Mouse (Mus musculus): ENCODE results near the gene Tnfrsf17. TPM values are rescaled to one million over a fixed set of nuclear protein-coding genes. Genes with fewer than 3 reads are reported as not detected.

Tnfrsf17 gene
- total and polyA plus RNA-seq, 3 experiments, result 0.17 to 0.42 TPM; not detected in 1

GRCm38 (mm10) chr16:11270642-11271041 is 43.0 kb upstream of the Tnfrsf17 start:
- no peaks in the 10 kb centered on the region for H3K79me2 ChIP-seq (replicated peaks; ENCODE audit: control insufficient read depth, extremely low read depth, insufficient read depth, poor library complexity, severe bottlenecking)
- H3K27ac ChIP-seq (ENCODE audit: insufficient read depth, low read depth), result no peak overlapping the region
- dilution Hi-C loops (cut with MboI; ENCODE audit: extremely low pct_ligation_motif_present, extremely low pct_unique_long_range_greater_than_20kb, low sequenced_read_pairs) (no loop called here), in situ Hi-C loops (cut with MboI; ENCODE audit: low pct_ligation_motif_present, low pct_unique_long_range_greater_than_20kb, low sequenced_read_pairs) (no loop called here)
- no peak overlapping the region for H3K4me2 ChIP-seq (ENCODE audit: insufficient read depth, low read depth, poor library complexity, severe bottlenecking)
- H3K4me1 ChIP-seq (ENCODE audit: control insufficient read depth in 1 of 2, insufficient read depth in 2 of 2), result peaks cover 0 to 10% of the 10 kb centered on the region in 2 experiments; a peak in 2 of 4 replicates
- no peak overlapping the region for H3K9ac ChIP-seq (ENCODE audit: insufficient read depth, low read depth)
- no peaks in the 10 kb centered on the region for H3K27me3 ChIP-seq (replicated peaks)
- H3K36me3 ChIP-seq (replicated peaks in 1 of 2; ENCODE audit: control insufficient read depth in 1 of 2, insufficient read depth in 1 of 2, low read length in 1 of 2), result no peaks in the 10 kb centered on the region
- no peaks in the 10 kb centered on the region for H3K9me3 ChIP-seq (replicated peaks; ENCODE audit: low read length)
- no peak for TF ChIP-seq JUN (IDR thresholded peaks at IDR 0.05; ENCODE audit: insufficient read depth, low read depth, low read length)
- TF ChIP-seq NELFE (IDR thresholded peaks at IDR 0.05; ENCODE audit: low read depth, low read length), result no peak
- no peak for TF ChIP-seq RAD21 (IDR thresholded peaks at IDR 0.05; ENCODE audit: low read depth, low read length)
- TF ChIP-seq HCFC1 (IDR thresholded peaks at IDR 0.05; ENCODE audit: low read depth, low read length), result no peak
- no peak for TF ChIP-seq CHD1 (IDR thresholded peaks at IDR 0.05; ENCODE audit: low read depth, low read length)
- TF ChIP-seq CHD2 (IDR thresholded peaks at IDR 0.05; ENCODE audit: low read length), result no peak
- no peak for TF ChIP-seq ZMIZ1 (IDR thresholded peaks at IDR 0.05; ENCODE audit: low read depth, low read length)
- no peak for TF ChIP-seq ZKSCAN1 (IDR thresholded peaks at IDR 0.05; ENCODE audit: borderline replicate concordance, low read depth, low read length)
- no peak for TF ChIP-seq ETS1 (conservative IDR thresholded peaks at IDR 0.05; ENCODE audit: low read depth, low read length)
- TF ChIP-seq MEF2A (IDR thresholded peaks at IDR 0.05; ENCODE audit: borderline replicate concordance, low read depth, low read length), result no peak
- TF ChIP-seq MAZ (IDR thresholded peaks at IDR 0.05; ENCODE audit: low read depth, low read length), result no peak
- no peak for TF ChIP-seq ZC3H11A (IDR thresholded peaks at IDR 0.05; ENCODE audit: low read depth, low read length)
- no peak for TF ChIP-seq EP300 (IDR thresholded peaks at IDR 0.05; ENCODE audit: low read length)
- TF ChIP-seq BHLHE40 (IDR thresholded peaks at IDR 0.05; ENCODE audit: low read depth, low read length), result no peak
- TF ChIP-seq MXI1 (IDR thresholded peaks at IDR 0.05; ENCODE audit: low read depth, low read length), result no peak
- TF ChIP-seq SIN3A (IDR thresholded peaks at IDR 0.05; ENCODE audit: low read length), result no peak
- TF ChIP-seq PAX5 (IDR thresholded peaks at IDR 0.05; ENCODE audit: low read length), result no peak
- no peak for TF ChIP-seq GABPA (IDR thresholded peaks at IDR 0.05; ENCODE audit: insufficient replicate concordance, low read depth, low read length)
- TF ChIP-seq MAFK (IDR thresholded peaks at IDR 0.05; ENCODE audit: insufficient replicate concordance, low read length), result no peak
- TF ChIP-seq ELF1 (IDR thresholded peaks at IDR 0.05; ENCODE audit: low read depth, low read length), result no peak
- DNase-seq (ENCODE audit: extremely low read depth), result no peak
- no peak overlapping the region for H3K4me3 ChIP-seq (replicated peaks in 1 of 3; ENCODE audit: low read depth in 2 of 3, low read length in 2 of 3, poor library complexity in 1 of 3)

GRCm38 (mm10) chr16:11271073-11271472 is 42.5 kb upstream of the Tnfrsf17 start:
- no peaks in the 10 kb centered on the region for H3K27me3 ChIP-seq (replicated peaks)
- no peaks in the 10 kb centered on the region for H3K79me2 ChIP-seq (replicated peaks; ENCODE audit: control insufficient read depth, extremely low read depth, insufficient read depth, poor library complexity, severe bottlenecking)
- H3K9me3 ChIP-seq (replicated peaks; ENCODE audit: low read length), result no peaks in the 10 kb centered on the region
- H3K4me3 ChIP-seq (replicated peaks in 1 of 3; ENCODE audit: low read depth in 2 of 3, low read length in 2 of 3, poor library complexity in 1 of 3), result no peak overlapping the region
- H3K4me1 ChIP-seq (ENCODE audit: control insufficient read depth in 1 of 2, insufficient read depth in 2 of 2), result peaks cover 0 to 10% of the 10 kb centered on the region in 2 experiments; a peak in 2 of 4 replicates
- dilution Hi-C loops (cut with MboI; ENCODE audit: extremely low pct_ligation_motif_present, extremely low pct_unique_long_range_greater_than_20kb, low sequenced_read_pairs) (no loop called here), in situ Hi-C loops (cut with MboI; ENCODE audit: low pct_ligation_motif_present, low pct_unique_long_range_greater_than_20kb, low sequenced_read_pairs) (no loop called here)
- H3K9ac ChIP-seq (ENCODE audit: insufficient read depth, low read depth), result no peak overlapping the region
- DNase-seq (ENCODE audit: extremely low read depth), result no peak
- H3K4me2 ChIP-seq (ENCODE audit: insufficient read depth, low read depth, poor library complexity, severe bottlenecking), result no peak overlapping the region
- no peak overlapping the region for H3K27ac ChIP-seq (ENCODE audit: insufficient read depth, low read depth)
- no peaks in the 10 kb centered on the region for H3K36me3 ChIP-seq (replicated peaks in 1 of 2; ENCODE audit: control insufficient read depth in 1 of 2, insufficient read depth in 1 of 2, low read length in 1 of 2)
- no peak for TF ChIP-seq POLR2AphosphoS2 (IDR thresholded peaks at IDR 0.05; ENCODE audit: low read depth, low read length)
- TF ChIP-seq SMC3 (IDR thresholded peaks at IDR 0.05; ENCODE audit: low read depth, low read length), result no peak
- no peak for TF ChIP-seq CHD2 (IDR thresholded peaks at IDR 0.05; ENCODE audit: low read length)
- no peak for TF ChIP-seq ZNF384 (IDR thresholded peaks at IDR 0.05; ENCODE audit: low read depth, low read length)
- no peak for TF ChIP-seq MAX (IDR thresholded peaks at IDR 0.05; ENCODE audit: low read length)
- no peak for TF ChIP-seq ZKSCAN1 (IDR thresholded peaks at IDR 0.05; ENCODE audit: borderline replicate concordance, low read depth, low read length)
- TF ChIP-seq BHLHE40 (IDR thresholded peaks at IDR 0.05; ENCODE audit: low read depth, low read length), result no peak
- no peak for TF ChIP-seq ETS1 (conservative IDR thresholded peaks at IDR 0.05; ENCODE audit: low read depth, low read length)
- TF ChIP-seq EP300 (IDR thresholded peaks at IDR 0.05; ENCODE audit: low read length), result no peak
- no peak for TF ChIP-seq USF2 (conservative IDR thresholded peaks at IDR 0.05; ENCODE audit: low read depth, low read length)

All from CH12.LX (cell line).